12 mouse cellular contexts compared by ENCODE assay signal in genomic region chr5:67099393-67100271, GRCm38 (mm10). TPM values are rescaled to one million over a fixed set of nuclear protein-coding genes. Genes with fewer than 3 reads are reported as not detected.
DNase-seq lines count a peak whose midpoint lies in the region; ATAC-seq lines count a peak whose summit lies in the region.
"Had no signal": no experiment of that assay in that cellular context is flagged by ENCODE, and none has a peak within 500 bp of the region (broad histone marks: within the 10 kb centered on the region; RNA-seq: fewer than 3 reads in every experiment).

No protein-coding gene starts in this region.

- H3K4me2 ChIP-seq in forebrain, embryonic 11.5 days (ENCODE audit: low read depth, low read length, severe bottlenecking) = no peak overlapping the region
- H3K4me2 ChIP-seq in forebrain, embryonic 16.5 days (ENCODE audit: low read length) = no peak overlapping the region
- H3K4me2 ChIP-seq in hindbrain, embryonic 16.5 days (ENCODE audit: low read length) = no peak overlapping the region
- H3K4me2 ChIP-seq: limb, embryonic 12.5 days; stomach, embryonic 15.5 days had no signal

- intact Hi-C loops in left cerebral cortex, postnatal 25 days (cut with DNase I) = loop anchor here (5.0 kb wide), 1 partner anchor 508 kb away; the partner anchor contains the start of gene Shisa3
- intact Hi-C loops in left cerebral cortex, postnatal 10 days (cut with DNase I) = loop anchor here (2.0 kb wide), 1 partner anchor 131 kb away; no protein-coding TSS in a partner anchor

- H3K9ac ChIP-seq in forebrain, embryonic 11.5 days (ENCODE audit: low read length) = no peak overlapping the region
- no peak overlapping the region for H3K9ac ChIP-seq in forebrain, embryonic 16.5 days (replicated peaks; ENCODE audit: low read depth, low read length)
- H3K9ac ChIP-seq in hindbrain, embryonic 16.5 days (ENCODE audit: low read depth, low read length) = no peak overlapping the region
- H3K9ac ChIP-seq: limb, embryonic 12.5 days; stomach, embryonic 15.5 days had no signal

- ATAC-seq in forebrain, embryonic 11.5 days (replicated peaks; ENCODE audit: low FRiP score) = no peak
- ATAC-seq in forebrain, embryonic 16.5 days = no peak
- no peak for ATAC-seq in hindbrain, embryonic 16.5 days

- no peak overlapping the region for H3K4me3 ChIP-seq in forebrain, embryonic 11.5 days (ENCODE audit: low read depth, low read length)
- no peak overlapping the region for H3K4me3 ChIP-seq in forebrain, embryonic 16.5 days (replicated peaks; ENCODE audit: low read length)
- peak overlapping the region; percentile 5; the same call in 1 of the 2 replicates for H3K4me3 ChIP-seq in hindbrain, embryonic 16.5 days (ENCODE audit: low read length)
- H3K4me3 ChIP-seq: limb, embryonic 12.5 days had no signal

- under 1% methylated on average over 32 of the region's 32 CpGs for WGBS in forebrain, embryonic 11.5 days
- WGBS in forebrain, embryonic 16.5 days = under 1% methylated on average over 32 of the region's 32 CpGs
- WGBS in hindbrain, embryonic 16.5 days = 1% methylated on average over 32 of the region's 32 CpGs

- no peak overlapping the region for H3K27ac ChIP-seq in forebrain, embryonic 11.5 days (ENCODE audit: low read depth, low read length)
- H3K27ac ChIP-seq in forebrain, embryonic 16.5 days (ENCODE audit: low read length) = no peak overlapping the region
- H3K27ac ChIP-seq in hindbrain, embryonic 16.5 days (ENCODE audit: low read depth, low read length) = no peak overlapping the region; the same call in 1 of the 2 replicates
- H3K27ac ChIP-seq: limb, embryonic 12.5 days had no signal

- H3K4me1 ChIP-seq in forebrain, embryonic 11.5 days (replicated peaks; ENCODE audit: control insufficient read depth, insufficient read depth, low read length) = peaks cover 16% of the 10 kb centered on the region
- peaks cover 7% of the 10 kb centered on the region for H3K4me1 ChIP-seq in forebrain, embryonic 16.5 days (replicated peaks; ENCODE audit: control insufficient read depth, insufficient read depth, low read length)
- no peaks in the 10 kb centered on the region for H3K4me1 ChIP-seq in hindbrain, embryonic 16.5 days (ENCODE audit: control insufficient read depth, insufficient read depth, low read depth, low read length)

- no peaks in the 10 kb centered on the region for H3K9me3 ChIP-seq in forebrain, embryonic 11.5 days (ENCODE audit: control insufficient read depth, low read length)
- H3K9me3 ChIP-seq in forebrain, embryonic 16.5 days (ENCODE audit: control insufficient read depth, low read length) = no peaks in the 10 kb centered on the region
- no peaks in the 10 kb centered on the region for H3K9me3 ChIP-seq in hindbrain, embryonic 16.5 days (ENCODE audit: control insufficient read depth, low read length)
- H3K9me3 ChIP-seq: limb, embryonic 12.5 days; stomach, embryonic 15.5 days had no signal

- DNase-seq in forebrain, embryonic 11.5 days (ENCODE audit: low spot score) = peak; percentile 65
- DNase-seq in left cerebral cortex, postnatal 25 days (ENCODE audit: low spot score in 2 of 2) = peak; percentile 32 to 38
- no peak for DNase-seq in left cerebral cortex, postnatal 10 days (ENCODE audit: extremely low spot score in 1 of 2, low spot score in 2 of 2)
- peak; percentile 39 for DNase-seq in R1 (ENCODE audit: low read depth, low spot score)
- DNase-seq in thymus, postnatal 10 days (ENCODE audit: low spot score in 2 of 2) = no peak
- no peak for DNase-seq in adipocyte (ENCODE audit: low spot score)

- peaks cover 84% of the 10 kb centered on the region for H3K27me3 ChIP-seq in forebrain, embryonic 11.5 days (ENCODE audit: control insufficient read depth, insufficient read depth, low read length)
- H3K27me3 ChIP-seq in forebrain, embryonic 16.5 days (replicated peaks; ENCODE audit: control insufficient read depth, insufficient read depth, low read length) = peaks cover 72% of the 10 kb centered on the region
- H3K27me3 ChIP-seq in hindbrain, embryonic 16.5 days (replicated peaks; ENCODE audit: control insufficient read depth, insufficient read depth, low read length) = peaks cover 48% of the 10 kb centered on the region

- H3K36me3 ChIP-seq in forebrain, embryonic 11.5 days (ENCODE audit: control insufficient read depth, insufficient read depth, low read length) = no peaks in the 10 kb centered on the region
- no peaks in the 10 kb centered on the region for H3K36me3 ChIP-seq in forebrain, embryonic 16.5 days (ENCODE audit: control insufficient read depth, insufficient read depth)
- H3K36me3 ChIP-seq in hindbrain, embryonic 16.5 days (ENCODE audit: control insufficient read depth, insufficient read depth, low read length) = no peaks in the 10 kb centered on the region
- H3K36me3 ChIP-seq: limb, embryonic 12.5 days; stomach, embryonic 15.5 days had no signal

RNA-seq across cellular contexts. Expression of gene Phox2b, which starts 0.5 kb away (rescaled TPM):
- 0.08 TPM in 1 of 2 replicates, not detected in the other for polyA plus RNA-seq in forebrain, embryonic 11.5 days (2014; fragmentation: Nextera tagmentation; extraction: Ambion mirVana)
- not detected in 2 replicates for polyA plus RNA-seq in forebrain, embryonic 16.5 days (2015; fragmentation: Nextera tagmentation; extraction: Ambion mirVana)
- not detected for total RNA-seq in left cerebral cortex, postnatal 25 days (2021)
- not detected for total RNA-seq in left cerebral cortex, postnatal 10 days (2021)
- 12.3 and 19.5 TPM in 2 replicates for polyA plus RNA-seq in hindbrain, embryonic 16.5 days (2015; fragmentation: Nextera tagmentation; extraction: Ambion mirVana)
- total RNA-seq: neutrophil, adult 5-6 weeks had no signal
- polyA plus RNA-seq: C2C12 had no signal

Comparison
In these comparisons a context has a peak if more than half of its experiments do, and no peak if none do; other contexts are left out.
1. DNase-seq: peak in forebrain, embryonic 11.5 days (single experiment), left cerebral cortex, postnatal 25 days (2 of 2) and R1 (single experiment); none in left cerebral cortex, postnatal 10 days (0 of 2), thymus, postnatal 10 days (0 of 2) and adipocyte (single experiment).
2. RNA of gene Phox2b, which starts 0.5 kb away (polyA plus RNA-seq): 12.3 to 19.5 TPM in hindbrain, embryonic 16.5 days; 0.08 TPM in forebrain, embryonic 11.5 days and not detected in forebrain, embryonic 16.5 days; every median in the first group is over 10 times any median in the second.